Mouse (Mus musculus): ENCODE measurements at regions not wholly inside any gene's neighbourhood (a gene's known extent, or its start where the extent isn't known, plus 50 kb on each side); places are given as distances from the start of the nearest gene placed in this dataset.
A peak's percentile ranks its signal among the peaks of the same experiment; 100 is the strongest.
"Not testable (repeated sequence)": the region's sequence is repeated elsewhere in the genome, so short reads cannot be mapped to it uniquely, and the experiment has no call there.

GRCm38 (mm10) chr10:86636953-86637376, 68.3 kb downstream of the Hsp90b1 start:
- DNase-seq = peak; percentile 79 to 87

- DNase-seq = not testable (repeated sequence)
Measured at GRCm38 (mm10) chr10:86636515-86636914, 68.8 kb downstream of the Hsp90b1 start.

GRCm38 (mm10) chr10:86626734-86627133, 78.6 kb downstream of the Hsp90b1 start:
- DNase-seq = not testable (repeated sequence)

- DNase-seq = not testable (repeated sequence)
Measured at GRCm38 (mm10) chr10:86617958-86618664, 87.2 kb downstream of the Hsp90b1 start.

GRCm38 (mm10) chr10:86612341-86612740, 93.0 kb downstream of the Hsp90b1 start:
- DNase-seq = not testable (repeated sequence)

GRCm38 (mm10) chr10:86610027-86610426, 95.3 kb downstream of the Hsp90b1 start:
- DNase-seq = not testable (repeated sequence)

- DNase-seq = peak in 1 of 2 experiments; percentile 3
Measured at GRCm38 (mm10) chr10:86600843-86601242, 102.1 kb upstream of the Syn3 start.

GRCm38 (mm10) chr10:86599991-86600390, 101.3 kb upstream of the Syn3 start:
- not testable (repeated sequence) for DNase-seq

GRCm38 (mm10) chr10:86590211-86590610, 91.5 kb upstream of the Syn3 start:
- DNase-seq = not testable (repeated sequence)

GRCm38 (mm10) chr10:86566875-86567274, 68.2 kb upstream of the Syn3 start:
- DNase-seq = not testable (repeated sequence)

GRCm38 (mm10) chr10:86555843-86556242, 57.1 kb upstream of the Syn3 start:
- DNase-seq = peak in 1 of 2 experiments; percentile 5
